Mouse (Mus musculus): ENCODE measurements around the gene Espnl.

Espnl gene

DNA sequence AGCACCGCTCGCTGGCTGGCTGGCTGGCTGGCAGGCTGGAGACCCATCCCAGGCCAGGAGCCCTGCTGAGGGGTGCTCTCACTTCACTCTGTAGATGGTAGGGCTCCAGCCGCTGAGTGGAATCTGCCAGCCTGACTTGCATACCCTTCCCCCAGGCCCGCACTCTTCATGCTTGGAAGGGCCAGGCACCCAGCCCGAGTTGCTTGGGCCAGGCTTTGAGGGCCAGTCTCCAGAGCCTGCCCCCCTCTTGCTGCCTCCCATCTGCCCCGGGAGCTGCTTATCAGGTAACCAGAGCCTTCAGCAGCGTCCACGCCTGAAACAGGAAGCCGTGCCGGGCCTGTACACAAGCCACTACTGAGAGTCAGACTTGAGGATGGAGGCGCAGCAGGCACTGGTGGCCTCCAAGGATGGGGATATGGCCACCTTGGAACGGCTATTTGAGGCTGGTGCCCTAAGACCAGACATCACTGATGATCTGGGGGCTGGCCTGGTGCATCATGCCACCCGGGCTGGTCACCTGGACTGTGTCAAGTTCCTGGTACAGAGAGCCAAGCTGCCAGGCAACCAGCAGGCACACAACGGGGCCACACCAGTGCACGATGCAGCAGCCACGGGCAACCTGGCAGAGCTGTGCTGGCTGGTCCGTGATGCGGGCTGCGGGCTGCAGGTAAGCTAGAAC is at the start of gene Espnl:
Gene Espnl (plus strand): TSS at position 316 of the 679 bp plus-strand sequence.
- DNase-seq, result no peak

DNA sequence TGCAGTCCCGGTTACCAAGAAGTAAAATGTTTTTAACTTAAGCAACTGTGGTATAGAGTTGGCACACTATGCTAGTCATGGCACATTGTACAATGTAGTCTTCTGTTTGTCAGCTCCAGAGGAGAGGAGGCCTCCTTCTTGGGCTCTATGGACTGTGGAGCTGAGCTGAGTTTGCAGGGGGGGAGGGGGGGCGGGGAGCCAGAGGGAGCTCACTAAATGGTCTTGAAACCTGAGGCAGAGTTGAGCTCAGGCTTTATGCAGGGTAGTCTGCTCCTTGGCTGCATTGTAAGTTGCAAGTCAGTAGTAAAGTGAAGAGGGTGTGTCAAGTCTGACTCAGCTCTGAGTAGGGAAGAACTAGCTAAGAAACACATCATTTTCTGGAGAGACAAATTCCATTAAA is 49.6 kb upstream of the Espnl start:
- no peak for DNase-seq

DNA sequence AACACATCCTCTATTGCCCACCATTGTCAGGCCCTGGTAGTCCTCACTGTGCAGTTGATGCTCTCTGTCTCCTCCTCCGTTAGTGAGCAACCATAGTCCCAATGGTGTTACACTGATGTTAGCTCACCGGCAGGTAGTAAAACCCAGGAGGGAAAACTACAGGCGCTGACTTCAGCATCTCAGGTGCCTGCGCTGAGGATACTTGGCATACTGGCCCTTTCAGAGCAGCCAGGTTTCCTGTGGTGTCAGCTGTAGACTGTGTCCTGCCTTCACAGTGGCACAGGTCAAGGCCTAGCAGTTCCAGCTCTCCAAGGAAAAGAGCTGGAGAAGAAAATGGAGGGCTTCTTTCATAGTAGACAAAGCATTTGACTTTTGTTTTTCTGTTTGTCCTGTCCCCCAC is 45.3 kb upstream of the Espnl start:
- no peak for DNase-seq

DNA sequence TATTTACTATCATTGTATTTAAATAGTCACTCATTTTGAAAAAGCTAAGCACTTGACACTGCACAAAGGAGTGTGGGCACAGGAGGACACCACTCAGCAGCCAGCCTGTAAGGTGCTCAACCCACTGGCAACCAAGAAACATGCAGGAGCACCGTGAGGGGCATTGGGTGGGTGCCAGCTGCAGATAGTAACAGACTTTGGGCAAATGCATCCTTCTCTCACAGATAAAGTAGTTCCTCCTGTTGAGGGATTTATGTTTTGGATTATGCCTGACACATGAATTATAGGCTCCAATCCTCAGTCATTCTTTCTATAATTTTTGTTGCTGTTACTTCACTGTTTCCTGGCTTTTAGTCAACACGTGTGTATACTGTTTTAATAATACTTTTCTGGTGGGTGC is 44.4 kb upstream of the Espnl start:
- no peak for DNase-seq

GRCm38 (mm10) chr1:91278410-91279119 is 43.3 kb upstream of the Espnl start:
- no peak for DNase-seq

GRCm38 (mm10) chr1:91279126-91279525 is 42.7 kb upstream of the Espnl start:
- no peak for DNase-seq

GRCm38 (mm10) chr1:91282582-91282981 is 39.3 kb upstream of the Espnl start:
- no peak for DNase-seq

GRCm38 (mm10) chr1:91289375-91289774 is 32.5 kb upstream of the Espnl start:
- no peak for DNase-seq

GRCm38 (mm10) chr1:91292101-91292825 is 29.6 kb upstream of the Espnl start:
- DNase-seq, result no peak

- no peak for DNase-seq
Measured at GRCm38 (mm10) chr1:91295544-91295943, 26.3 kb upstream of the Espnl start.

GRCm38 (mm10) chr1:91297799-91298744 is 23.8 kb upstream of the Espnl start, which contains the start of gene Scly:
TSS of gene Scly (plus strand) at chr1:91298338.
- peak; percentile 96 for DNase-seq

DNA sequence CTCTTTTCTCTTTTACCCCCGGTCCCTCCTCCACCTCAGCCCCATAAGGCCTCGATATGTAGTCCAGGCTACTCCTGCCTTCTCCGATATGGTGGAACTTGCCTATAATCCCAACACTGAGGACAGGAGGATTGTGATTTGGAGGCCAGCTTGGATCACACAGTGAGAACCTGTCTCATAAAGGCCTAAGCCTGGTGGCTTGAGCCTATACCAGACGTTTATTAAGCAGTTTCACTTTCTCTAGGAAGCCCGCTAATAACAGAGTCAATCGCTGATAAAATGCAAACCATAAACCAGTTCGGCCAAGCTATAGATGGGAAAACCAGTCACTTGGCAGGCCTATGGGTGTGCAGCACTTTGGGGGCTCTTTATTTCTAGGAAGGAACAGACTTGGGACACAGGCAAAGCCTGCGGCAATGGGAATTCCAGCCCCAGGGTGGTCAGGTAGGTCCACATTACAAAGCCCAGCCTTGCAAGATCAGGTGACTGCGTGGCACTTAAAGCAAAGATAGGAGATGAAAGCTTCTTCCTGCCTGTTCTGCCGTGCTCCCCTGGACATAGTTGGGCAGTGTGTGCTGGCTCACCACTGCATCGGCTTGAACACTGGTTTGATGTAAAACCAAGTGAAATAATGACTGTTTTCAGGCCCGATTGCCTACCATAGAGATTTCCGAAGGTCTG is 22.7 kb upstream of the Espnl start:
- DNase-seq, result no peak

DNA sequence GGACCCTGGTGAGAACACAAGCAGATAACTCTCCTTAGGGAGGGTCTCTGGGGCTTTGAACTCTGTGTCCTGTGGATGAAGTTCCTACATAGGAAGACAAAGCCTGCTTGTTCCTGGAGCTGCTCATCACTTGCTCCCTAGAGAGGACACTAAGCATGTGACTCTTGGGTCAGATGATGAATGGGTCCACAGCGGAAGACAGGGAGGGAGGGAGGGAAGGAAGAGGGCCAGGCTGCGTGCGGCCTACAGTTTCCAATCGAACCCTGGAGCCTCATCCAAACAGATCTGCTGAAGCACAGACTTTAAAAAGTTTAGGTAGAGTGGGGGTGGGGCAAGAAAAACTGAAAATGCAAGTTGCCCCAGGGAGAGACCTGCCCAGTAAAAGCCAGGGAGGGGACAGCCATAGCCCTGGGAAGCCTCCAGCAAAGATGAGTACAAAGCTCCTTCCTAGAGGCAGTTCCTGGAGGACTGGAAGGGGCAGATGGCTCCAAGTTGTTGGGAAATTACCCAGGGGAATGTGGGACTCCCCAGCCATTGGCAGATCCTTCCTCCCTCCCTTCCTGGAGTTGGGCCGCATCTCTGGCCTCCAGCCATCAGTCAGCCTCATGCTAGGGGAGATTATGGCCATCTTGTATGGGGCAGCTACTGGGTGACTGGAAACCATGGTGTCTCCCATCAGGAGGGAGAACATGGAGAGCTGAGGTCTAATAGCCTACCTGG is 22.0 kb upstream of the Espnl start:
- DNase-seq, result no peak

DNA sequence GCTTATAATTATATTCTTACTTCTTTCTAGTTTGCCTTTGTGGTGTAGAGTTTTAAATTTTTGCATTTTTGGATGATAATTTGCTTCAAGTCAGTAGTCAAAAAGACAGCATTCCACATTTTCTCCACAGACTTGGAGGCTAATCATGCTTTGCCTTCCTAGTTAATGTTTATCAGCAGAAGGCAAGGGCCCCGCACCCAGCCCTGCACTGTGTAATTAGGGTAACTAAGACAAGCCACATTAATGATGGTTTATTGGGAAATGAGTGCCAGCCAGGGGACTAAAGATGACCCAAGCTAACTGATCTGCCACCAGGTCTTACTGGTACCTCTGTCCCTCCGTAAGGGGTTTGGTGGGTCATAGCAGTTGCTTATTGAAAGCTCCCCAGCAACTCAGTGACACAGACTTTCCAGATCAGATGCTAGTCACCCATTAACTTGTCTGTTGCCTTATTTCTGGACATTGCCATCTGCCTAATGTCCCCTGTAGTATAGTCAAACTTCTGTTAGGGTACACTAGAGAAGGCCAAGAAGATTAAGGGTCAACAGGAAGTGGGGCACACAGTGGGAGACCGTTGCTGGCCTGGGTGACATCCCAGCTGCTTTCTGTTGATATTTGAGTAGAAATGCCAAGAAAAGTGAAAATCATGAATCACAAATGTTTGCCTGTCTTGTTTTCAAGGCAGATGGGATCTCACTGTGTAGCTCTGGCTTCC is 20.5 kb upstream of the Espnl start:
- DNase-seq, result no peak

DNA sequence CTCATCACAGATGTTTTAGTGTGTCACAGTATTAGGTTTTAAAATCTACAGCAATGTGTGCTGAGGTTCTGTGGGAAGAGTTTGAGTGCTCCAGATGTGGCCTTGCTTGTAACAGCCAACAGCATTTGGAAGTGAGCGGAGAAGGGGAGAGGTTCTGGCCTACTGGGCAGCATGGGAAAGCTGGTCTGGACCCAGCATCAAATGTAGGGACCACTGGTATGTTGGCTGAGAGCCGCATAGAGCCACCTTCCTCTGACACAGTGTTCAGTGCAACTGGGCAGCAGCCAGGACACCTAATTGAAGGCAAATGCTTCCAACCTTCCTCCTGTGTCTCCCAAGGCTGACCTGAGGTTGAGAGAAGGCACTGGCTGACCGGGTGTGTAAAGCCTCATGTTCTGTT is 19.9 kb upstream of the Espnl start:
- no peak for DNase-seq

GRCm38 (mm10) chr1:91304621-91305020 is 17.3 kb upstream of the Espnl start:
- no peak for DNase-seq

DNA sequence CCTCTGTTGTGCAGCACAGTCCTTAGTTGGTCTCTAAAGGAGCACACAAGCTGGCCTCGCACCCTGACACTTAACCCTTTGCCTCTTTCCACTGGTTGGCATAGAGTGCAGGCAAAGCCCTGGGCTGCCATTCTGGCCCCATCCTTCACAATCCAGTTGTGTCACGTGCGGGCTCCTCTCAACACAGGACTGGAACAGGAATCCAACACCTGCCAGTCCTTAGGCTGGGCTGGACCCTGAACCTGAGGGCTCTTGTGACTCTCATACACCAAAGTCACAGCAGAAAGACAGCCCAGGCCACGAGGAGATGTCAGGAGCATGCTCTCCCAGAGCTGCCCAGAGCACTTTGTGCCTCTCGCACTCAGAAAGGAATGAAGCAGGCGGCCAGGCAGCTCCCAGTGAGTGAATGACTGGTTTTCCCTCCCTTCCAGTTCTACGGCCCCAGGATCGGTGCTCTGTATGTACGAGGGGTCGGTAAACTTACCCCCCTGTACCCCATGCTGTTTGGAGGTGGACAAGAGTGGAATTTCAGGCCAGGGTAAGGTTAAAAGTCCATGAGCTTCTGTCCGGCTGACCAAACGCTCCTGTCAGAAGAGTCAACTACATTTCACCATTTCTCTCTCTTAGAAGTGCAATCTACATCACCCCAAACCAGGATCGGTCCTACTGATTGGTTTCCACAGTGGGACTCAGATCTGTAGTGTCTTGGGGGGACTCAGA is 12.3 kb upstream of the Espnl start:
- DNase-seq, result no peak

GRCm38 (mm10) chr1:91312273-91312672 is 9.6 kb upstream of the Espnl start:
- DNase-seq, result no peak

- DNase-seq, result no peak
Measured at GRCm38 (mm10) chr1:91313251-91313650, 8.6 kb upstream of the Espnl start.

DNA sequence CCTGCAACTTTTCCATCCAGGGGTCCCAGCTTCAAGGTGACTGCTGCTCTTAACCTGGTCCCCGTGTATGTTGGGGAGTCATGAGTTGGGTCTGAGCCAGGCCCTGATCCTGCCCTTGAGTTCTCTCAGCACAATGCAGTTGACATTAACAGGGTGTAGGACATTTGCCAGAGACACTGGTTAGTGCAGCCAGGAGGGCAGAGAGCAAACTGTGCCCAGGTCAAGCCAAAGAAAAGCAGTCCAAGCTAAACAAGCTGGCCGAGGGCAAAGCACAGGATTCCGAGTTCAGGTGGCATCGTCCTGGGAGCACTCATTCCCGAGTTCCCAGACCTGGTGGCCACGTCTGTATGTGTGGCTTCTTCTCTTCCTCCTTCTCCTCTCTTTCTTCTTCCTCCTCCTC is 4.2 kb upstream of the Espnl start:
- DNase-seq, result no peak

Measured in right cerebral cortex, postnatal 25 days (tissue).